Mouse (Mus musculus) small intestine, adult 10 weeks (tissue): Measurements from ENCODE around the gene Taf15. TPM values are rescaled to one million over a fixed set of nuclear protein-coding genes. Genes with fewer than 3 reads are reported as not detected.

Experiments used
- polyA plus RNA-seq: library from polyadenylated mRNA; stranded (reverse); fragments of 350-450 nt; fragmentation: Illumina TruSeq; extraction: RNeasy Lipid Tissue Mini Kit (QIAGEN cat#74804); gene quantifications from one replicate; pipeline ENCODE4 v1.2.3, GENCODE M21; 2014; ENCODE audit warnings: low replicate concordance

Taf15 gene
- 343 TPM for polyA plus RNA-seq

DNA sequence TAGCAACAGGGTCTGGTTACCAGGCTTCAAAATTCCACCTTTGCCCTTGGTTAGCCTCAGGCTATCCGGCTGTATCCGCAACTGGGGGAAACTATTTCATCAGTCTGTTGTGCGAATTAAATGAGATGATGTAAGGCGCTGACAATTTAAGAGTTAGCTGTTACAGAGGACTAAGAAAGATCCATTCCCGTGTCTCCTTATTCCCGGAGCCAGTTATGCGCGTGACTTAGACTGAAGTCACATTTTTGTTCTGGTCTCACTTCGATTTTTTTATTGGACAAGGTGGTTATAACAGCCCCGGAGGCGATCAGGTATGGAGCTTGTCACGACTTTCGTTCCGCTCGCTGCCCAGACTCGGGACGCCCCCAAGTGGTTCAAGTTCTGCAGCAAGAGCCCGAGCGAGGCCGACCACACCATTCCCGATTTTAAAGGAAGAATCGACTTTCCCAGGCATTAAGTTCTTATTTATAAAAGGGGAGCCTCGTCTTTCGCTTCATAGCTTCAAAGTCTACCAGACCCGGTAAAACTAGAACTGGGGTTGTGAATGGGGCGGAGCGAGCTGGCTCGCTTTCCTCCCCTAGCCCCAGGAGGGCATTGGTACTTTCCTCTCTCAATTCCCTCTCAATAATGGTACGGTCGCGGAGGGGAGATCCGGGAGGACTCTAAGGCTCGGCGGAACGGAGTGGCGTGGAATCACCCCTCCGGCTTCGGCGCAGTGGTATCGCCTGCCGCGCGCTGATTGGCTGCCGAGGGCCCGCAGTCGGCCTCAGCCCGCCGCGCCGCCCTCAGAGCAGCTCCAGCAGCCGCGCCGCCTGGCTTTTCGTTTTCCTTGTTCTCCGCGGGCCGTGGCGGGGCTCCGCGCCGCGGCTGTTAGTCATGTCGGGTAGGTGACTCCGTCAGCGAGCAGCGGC lies at the start of gene Taf15:
TSS of gene Taf15 (plus strand) at position 763 of the 911 bp plus-strand sequence.

DNA sequence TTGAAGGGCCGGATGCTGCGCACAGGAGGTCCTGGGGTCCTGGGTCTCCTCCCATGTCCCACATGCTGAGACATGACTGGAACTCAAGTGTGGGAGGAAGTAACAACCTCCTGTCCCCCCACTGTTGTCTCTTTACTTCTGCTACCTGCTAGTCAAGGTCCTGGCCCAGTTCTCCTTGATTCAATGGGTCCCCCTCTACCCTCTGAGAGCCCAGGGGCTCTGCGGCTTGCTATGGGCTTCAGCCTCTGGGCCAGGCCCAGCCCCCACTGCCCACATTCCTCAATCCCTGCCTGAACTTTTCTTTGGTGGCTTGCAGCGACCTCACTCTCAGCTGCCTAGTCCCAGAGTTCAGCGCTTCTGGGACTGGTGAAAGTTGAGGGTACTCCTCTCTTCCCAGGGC lies 43.5 kb upstream of the Taf15 start, which contains the start of gene Gas2l2:
TSS of gene Gas2l2 (minus strand) at position 101 of the 400 bp plus-strand sequence.

DNA sequence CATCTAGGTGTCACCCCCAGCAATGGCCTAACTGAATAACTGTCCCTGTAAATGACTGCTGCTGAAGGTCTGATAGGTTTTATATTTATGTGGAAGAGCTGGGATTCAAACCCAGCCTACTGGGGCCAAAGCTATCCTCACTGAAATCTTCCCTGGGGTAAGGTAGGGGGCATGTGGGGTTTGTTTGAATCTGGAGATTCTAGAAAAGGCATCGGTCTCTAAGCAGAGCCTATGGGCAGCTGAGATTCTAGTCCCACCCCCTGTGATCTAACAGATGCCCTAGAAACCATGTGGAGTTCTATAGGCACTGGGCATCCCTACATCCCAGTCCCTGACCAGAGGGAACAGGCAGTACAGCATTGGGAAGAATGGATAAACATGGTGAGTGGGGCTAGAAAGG lies 35.5 kb upstream of the Taf15 start, which contains the start of gene 1700020L24Rik:
TSS of gene 1700020L24Rik (plus strand) at position 301 of the 400 bp plus-strand sequence.

DNA sequence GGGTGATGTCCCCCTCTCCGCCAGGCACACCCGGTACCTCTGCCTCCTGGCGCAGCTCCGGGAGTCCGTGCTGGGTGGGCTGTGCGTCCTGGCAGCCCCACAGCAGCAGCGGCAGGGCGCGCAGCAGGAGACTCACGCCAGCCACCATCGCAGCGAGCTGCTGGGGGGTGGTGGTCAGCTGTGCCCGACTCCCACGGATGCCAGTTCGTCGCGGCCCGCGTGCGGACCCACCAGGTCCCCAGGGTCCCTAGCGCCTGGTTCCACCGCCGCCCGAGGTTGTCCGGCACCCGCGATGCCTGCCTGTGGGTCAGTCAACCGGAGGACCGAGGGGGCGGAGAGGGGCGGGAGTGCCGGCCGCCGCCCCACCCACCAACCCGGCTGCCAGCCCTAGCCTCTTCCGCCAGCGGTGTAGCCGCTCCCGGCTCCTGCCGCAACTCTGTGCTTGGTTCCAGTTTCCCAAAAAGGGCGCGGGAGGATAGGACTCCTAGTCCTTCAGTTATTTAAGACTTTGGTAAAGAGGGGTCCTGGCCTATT lies 10.1 kb upstream of the Taf15 start, which contains the start of gene Mmp28:
TSS of gene Mmp28 (minus strand) at position 361 of the 534 bp plus-strand sequence.

DNA sequence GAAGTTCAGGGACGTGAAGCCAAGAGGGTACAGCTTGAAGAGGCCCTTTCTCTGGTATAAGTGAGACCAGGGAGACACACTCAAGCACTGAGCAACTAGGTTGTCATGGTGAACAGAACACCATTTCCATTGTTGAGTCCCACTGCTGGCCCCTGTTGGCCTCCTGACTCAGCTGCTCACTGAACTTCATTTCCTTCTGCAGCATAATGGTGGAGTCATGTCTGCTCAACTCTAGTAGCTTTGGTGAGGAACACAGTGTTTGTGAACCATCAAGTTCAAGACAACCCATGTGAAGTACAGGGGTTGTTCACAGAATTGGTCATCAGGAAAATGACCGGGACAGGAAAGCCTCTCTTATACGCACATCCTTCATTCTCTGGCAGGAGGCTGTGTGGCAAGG lies 49.2 kb downstream of the Taf15 start, which contains the start of gene Heatr9:
TSS of gene Heatr9 (minus strand) at position 101 of the 400 bp plus-strand sequence.

DNA sequence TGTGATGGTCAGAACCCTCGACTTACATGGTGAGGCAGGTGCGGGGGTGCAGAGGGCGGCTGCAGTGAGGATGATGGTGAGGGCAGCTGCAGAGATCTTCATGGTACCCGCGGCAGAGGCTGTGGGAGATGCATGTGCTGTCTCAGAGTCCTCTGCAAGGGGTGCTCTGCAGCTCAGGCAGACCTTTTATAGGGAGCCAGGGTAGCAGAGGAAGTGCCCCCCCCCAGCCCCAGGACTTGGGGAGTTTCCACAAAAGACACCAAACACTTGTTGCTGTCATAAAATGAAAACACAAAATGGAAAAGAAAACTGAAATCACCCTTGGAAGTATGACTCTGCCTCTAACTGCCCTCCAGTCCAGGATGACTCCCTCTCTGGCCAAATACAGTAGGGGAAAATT lies 57.5 kb downstream of the Taf15 start, which contains the start of gene Ccl5:
TSS of gene Ccl5 (minus strand) at position 159 of the 400 bp plus-strand sequence.

Other genes with a start within 250 kb of the Taf15 start
- gene Slfn14, start 186.4 kb upstream of the Taf15 start, polyA plus RNA-seq = not detected
- gene Ap2b1, start 174.1 kb upstream of the Taf15 start, polyA plus RNA-seq = 32.3 TPM
- gene Pex12, start 170.5 kb upstream of the Taf15 start, polyA plus RNA-seq = 26.4 TPM
- gene Rasl10b, start 63.9 kb upstream of the Taf15 start, polyA plus RNA-seq = not detected
- gene Gas2l2, start 43.6 kb upstream of the Taf15 start, polyA plus RNA-seq = not detected
- not detected for gene 1700020L24Rik, start 35.4 kb upstream of the Taf15 start, polyA plus RNA-seq
- gene Mmp28, start 10.0 kb upstream of the Taf15 start, polyA plus RNA-seq = 0.19 TPM
- gene Heatr9, start 49.1 kb downstream of the Taf15 start, polyA plus RNA-seq = not detected
- gene Ccl5, start 57.4 kb downstream of the Taf15 start, polyA plus RNA-seq = 15.4 TPM
- gene Ccl9, start 105.5 kb downstream of the Taf15 start, polyA plus RNA-seq = 20.5 TPM
- 311 TPM for gene Ccl6, start 120.0 kb downstream of the Taf15 start, polyA plus RNA-seq
- gene Rpl9-ps1, start 172.5 kb downstream of the Taf15 start, polyA plus RNA-seq = not detected
- gene Ccl3, start 176.3 kb downstream of the Taf15 start, polyA plus RNA-seq = 1.9 TPM
- not detected for gene Ccl4, start 189.5 kb downstream of the Taf15 start, polyA plus RNA-seq
- gene Wfdc17, start 230.9 kb downstream of the Taf15 start, polyA plus RNA-seq = 24.5 TPM
- gene Wfdc18, start 235.9 kb downstream of the Taf15 start, polyA plus RNA-seq = not detected